In the genomic region with DNA sequence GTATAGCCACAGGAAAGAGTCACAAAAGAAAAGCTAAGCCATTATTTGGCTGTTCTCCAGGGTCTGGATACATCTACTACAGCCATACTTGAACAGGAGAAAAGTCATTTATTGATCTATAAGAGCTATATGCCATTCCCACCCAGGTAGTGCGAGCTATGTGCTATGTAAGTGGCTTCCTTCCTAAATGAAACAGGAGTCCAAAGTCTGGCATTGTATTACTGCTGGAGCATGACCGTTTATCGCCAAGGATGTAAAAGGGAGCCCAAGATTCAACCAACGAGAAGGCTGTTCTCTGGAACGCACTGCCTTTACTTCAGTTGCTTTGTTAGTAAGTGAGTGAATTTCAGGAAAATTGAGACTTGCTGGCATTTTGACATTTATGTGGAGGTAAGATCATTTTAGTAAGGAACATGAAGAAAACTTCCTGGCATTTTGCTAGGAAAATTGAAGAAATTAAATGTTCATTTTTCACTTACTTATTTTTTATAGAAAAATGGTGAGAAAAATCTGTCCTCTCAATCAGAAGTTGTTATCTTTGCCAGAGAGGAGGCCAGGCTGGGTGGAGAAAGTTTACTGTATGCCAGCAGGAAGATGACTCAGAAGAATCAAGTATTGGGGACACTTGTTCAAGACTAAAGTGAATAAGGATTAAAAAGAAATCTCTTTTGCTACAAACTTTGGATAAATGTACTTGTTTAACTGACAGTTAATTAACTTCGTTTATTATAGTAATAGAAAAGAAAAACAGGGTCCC, we compare ENCODE assay signal across 19 mouse cellular contexts.
"Had no signal": no experiment of that assay in that cellular context is flagged by ENCODE, and none has a peak within 500 bp of the region (broad histone marks: within the 10 kb centered on the region; RNA-seq: fewer than 3 reads in every experiment).

No protein-coding gene starts in this region.

- H3K4me1 ChIP-seq: limb, embryonic 10.5 days; limb, embryonic 13.5 days; liver, embryonic 12.5 days; liver, embryonic 15.5 days; megakaryocyte, embryonic 14.5 days; midbrain, embryonic 10.5 days; neural tube, embryonic 12.5 days; neural tube, embryonic 15.5 days had no signal

- ATAC-seq: liver, embryonic 12.5 days had no signal

- H3K27me3 ChIP-seq: limb, embryonic 13.5 days; liver, embryonic 12.5 days; liver, embryonic 15.5 days; lung, embryonic 15.5 days; megakaryocyte, embryonic 14.5 days; neural tube, embryonic 12.5 days; neural tube, embryonic 15.5 days had no signal

- H3K36me3 ChIP-seq: liver, embryonic 15.5 days; neural tube, embryonic 15.5 days had no signal

- H3K9ac ChIP-seq: limb, embryonic 13.5 days; liver, embryonic 12.5 days; liver, embryonic 15.5 days; lung, embryonic 15.5 days; neural tube, embryonic 12.5 days; neural tube, embryonic 15.5 days had no signal

- H3K4me3 ChIP-seq: limb, embryonic 10.5 days; limb, embryonic 13.5 days; liver, embryonic 12.5 days; liver, embryonic 15.5 days; lung, embryonic 15.5 days; megakaryocyte, embryonic 14.5 days; midbrain, embryonic 10.5 days; neural tube, embryonic 12.5 days; neural tube, embryonic 15.5 days had no signal

- H3K27ac ChIP-seq: kidney, postnatal 0 days; limb, embryonic 10.5 days; limb, embryonic 13.5 days; liver, embryonic 12.5 days; liver, embryonic 15.5 days; lung, embryonic 15.5 days; midbrain, embryonic 10.5 days; neural tube, embryonic 12.5 days; neural tube, embryonic 15.5 days had no signal

- H3K4me2 ChIP-seq: limb, embryonic 13.5 days; liver, embryonic 12.5 days; liver, embryonic 15.5 days; lung, embryonic 15.5 days; neural tube, embryonic 12.5 days; neural tube, embryonic 15.5 days had no signal

- DNase-seq: kidney, postnatal 25 days; liver; lung, adult 18-20 months; lung, postnatal 10 days; lung, postnatal 36 days; midbrain, embryonic 14.5 days; retina, postnatal 1 day; thymus, adult 18-20 months; thymus, postnatal 36 days had no signal
